Mouse (Mus musculus) adrenal gland, postnatal 0 days (tissue): ENCODE data around the gene Sema7a. TPM values are rescaled to one million over a fixed set of nuclear protein-coding genes. Genes with fewer than 3 reads are reported as not detected.

Experiments used
- polyA plus RNA-seq: library from polyadenylated mRNA; unstranded; fragments of >200 nt; fragmentation: Nextera tagmentation; extraction: Ambion mirVana; gene quantifications from 2 replicates; pipeline ENCODE4 v1.2.1, GENCODE M21; 2015

The Sema7a gene
- 0.58 and 0.77 TPM in 2 replicates for polyA plus RNA-seq

DNA sequence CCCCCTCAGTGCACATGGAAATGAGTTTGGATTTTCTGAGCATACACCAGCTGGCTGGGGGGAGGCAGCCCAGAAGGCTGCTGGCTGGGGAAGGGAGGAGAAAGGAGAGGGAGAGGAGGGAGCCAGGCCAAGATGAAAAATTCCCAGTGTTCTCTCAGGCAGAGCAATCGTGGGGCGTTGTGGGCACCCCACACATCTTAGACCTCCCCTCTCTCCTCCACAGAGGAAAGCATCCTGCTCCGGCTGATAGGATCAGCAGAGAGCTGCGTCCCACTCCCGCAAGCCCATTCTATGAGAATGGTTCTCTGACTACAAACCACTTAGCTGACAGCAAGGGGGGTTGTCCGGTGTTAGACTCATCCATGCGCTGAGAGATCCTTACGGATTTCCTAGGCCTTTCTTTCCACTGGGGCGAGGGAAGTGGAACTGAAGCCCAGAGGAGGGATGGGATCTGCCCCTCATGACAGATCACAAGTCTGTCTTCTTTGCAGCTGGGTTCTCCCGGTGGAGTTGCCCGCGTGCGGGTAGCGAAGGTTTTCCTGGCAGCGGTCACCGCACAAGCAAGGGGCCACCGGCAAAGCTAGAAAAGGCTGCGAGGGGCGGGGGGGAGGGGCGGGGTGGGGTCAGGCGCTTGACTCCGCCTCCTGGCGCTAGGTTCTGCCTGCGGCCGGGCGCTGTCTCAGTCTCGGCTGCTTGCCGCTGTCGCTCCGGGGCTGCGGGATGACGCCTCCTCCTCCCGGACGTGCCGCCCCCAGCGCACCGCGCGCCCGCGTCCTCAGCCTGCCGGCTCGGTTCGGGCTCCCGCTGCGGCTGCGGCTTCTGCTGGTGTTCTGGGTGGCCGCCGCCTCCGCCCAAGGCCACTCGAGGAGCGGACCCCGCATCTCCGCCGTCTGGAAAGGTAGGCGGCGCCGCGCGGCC, at the start of gene Sema7a:
Gene Sema7a (plus strand): TSS at position 682 of the 918 bp plus-strand sequence.

DNA sequence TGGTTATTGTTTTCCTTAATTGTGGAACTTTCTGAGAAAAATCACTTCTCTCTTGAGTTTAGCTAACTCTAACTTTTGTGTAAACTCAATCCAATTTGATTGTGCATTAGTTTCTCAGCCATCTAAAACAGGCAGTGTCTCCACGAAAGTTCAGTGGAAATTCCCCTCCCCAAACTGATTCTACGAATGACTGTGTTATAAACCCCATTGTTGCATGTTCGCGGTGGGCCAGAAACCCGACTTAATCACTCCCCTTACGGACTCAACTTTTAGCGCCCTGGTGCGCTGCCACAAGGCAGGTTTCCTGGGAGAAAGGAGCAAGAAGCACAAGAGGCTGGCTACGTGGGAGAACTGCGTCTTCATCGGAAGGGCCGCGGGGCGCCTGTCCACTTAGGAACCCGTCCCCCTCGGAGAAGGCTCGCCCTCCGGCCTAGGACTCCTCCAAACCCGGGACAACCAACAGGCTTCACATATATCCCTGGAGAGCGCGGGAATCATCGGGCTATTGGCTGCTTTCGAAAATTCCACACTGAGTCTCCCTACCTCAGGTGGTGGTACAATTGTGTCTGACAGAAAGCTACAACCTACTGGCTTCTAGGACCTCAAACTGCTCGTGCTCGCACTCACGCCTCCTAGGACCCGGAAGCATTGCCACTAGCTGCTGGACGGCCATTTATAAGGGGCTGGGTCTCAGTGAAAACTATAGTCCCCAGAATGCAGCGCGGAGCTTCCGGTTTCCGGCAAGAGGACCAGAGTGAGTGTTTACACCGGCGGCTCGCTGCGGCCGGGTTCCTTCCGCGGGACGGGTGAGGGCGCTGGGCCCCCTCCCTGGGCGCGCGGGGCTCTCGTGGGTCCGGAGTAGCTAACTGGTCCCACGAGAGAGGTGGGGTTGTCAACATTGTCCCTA, 29.4 kb upstream of the Sema7a start, which contains the start of gene Ubl7:
Gene Ubl7 (plus strand): TSS at position 726 of the 907 bp plus-strand sequence.

DNA sequence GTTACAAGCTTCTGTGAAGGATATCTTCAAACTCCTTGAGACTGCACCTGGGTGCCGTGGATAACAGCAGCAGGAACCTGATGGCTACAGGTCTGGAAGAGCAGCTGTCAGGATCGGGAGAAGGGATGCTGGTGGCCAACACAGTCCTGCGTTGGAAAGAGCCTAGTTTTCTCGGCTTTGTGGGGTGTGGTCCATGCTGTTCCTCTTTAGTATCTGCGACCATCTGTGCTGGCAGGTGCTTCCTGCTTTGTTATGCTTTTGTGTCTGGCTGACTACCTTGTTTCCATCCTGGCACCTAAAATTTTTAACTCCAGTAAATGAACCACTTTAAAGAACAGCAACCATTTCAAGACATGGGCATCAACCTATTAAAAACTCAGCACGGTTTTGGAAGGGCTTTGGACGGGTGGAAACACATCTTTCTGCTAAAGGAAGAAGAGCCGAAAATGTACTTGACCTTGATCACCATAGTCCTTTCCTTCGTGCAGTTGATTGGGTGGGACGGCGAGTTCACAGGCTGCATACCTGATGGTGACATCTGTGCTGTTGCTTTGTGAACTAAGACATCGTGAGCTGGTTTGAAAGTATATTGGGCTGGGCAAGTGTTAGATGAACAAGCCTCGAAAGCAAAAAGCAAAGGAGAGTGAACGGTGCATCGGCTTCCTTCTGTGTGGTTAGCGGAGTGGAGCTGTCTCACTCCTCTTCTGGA, 66.0 kb downstream of the Sema7a start, which contains the start of gene Cyp11a1:
Gene Cyp11a1 (plus strand): TSS at position 659 of the 709 bp plus-strand sequence.

Other genes with a start within 250 kb of the Sema7a start
- 14.6 and 18.0 TPM in 2 replicates for gene Edc3, start 231.6 kb upstream of the Sema7a start, polyA plus RNA-seq
- 35.8 and 51.4 TPM in 2 replicates for gene Clk3, start 174.3 kb upstream of the Sema7a start, polyA plus RNA-seq
- 3.0 and 4.0 TPM in 2 replicates for gene Arid3b, start 103.3 kb upstream of the Sema7a start, polyA plus RNA-seq
- gene Ubl7, start 29.1 kb upstream of the Sema7a start, polyA plus RNA-seq = 97.8 and 135 TPM in 2 replicates
- 1,362 and 3,742 TPM in 2 replicates for gene Cyp11a1, start 66.3 kb downstream of the Sema7a start, polyA plus RNA-seq
- 3.1 and 7.0 TPM in 2 replicates for gene Stra6, start 123.7 kb downstream of the Sema7a start, polyA plus RNA-seq
- gene Ccdc33, start 178.7 kb downstream of the Sema7a start, polyA plus RNA-seq = 0.11 and 0.43 TPM in 2 replicates